Mouse (Mus musculus): ENCODE data around the gene Wwox. TPM values are rescaled to one million over a fixed set of nuclear protein-coding genes. Genes with fewer than 3 reads are reported as not detected.

The Wwox gene
- polyA plus RNA-seq, 1 experiment from 2014 or later: 9.0 TPM

GRCm38 (mm10) chr8:114779002-114779401, 339.5 kb downstream of the Wwox start:
- ATAC-seq (ENCODE audit: extremely low read depth, insufficient number of reproducible peaks, low FRiP score, low TSS enrichment): no peak
- Histone ChIP-seq H3K27me3 (replicated peaks) (no peaks in the 10 kb centered on the region), H3K4me1 (peaks cover 40% of the 10 kb centered on the region), H3K4me2 (no peak overlapping the region), H3K27ac (replicated peaks) (no peak overlapping the region), H3K4me3 (no peak overlapping the region), H3K9me3 (no peaks in the 10 kb centered on the region), H3K36me3 (no peaks in the 10 kb centered on the region), H3K9ac (no peak overlapping the region)
- WGBS: 83% methylated on average over 9 of the region's 9 CpGs

- H3K4me1 ChIP-seq: peaks cover 4% of the 10 kb centered on the region
- H3K9ac ChIP-seq: no peak overlapping the region
- no peak for ATAC-seq (ENCODE audit: extremely low read depth, insufficient number of reproducible peaks, low FRiP score, low TSS enrichment)
- H3K9me3 ChIP-seq: no peaks in the 10 kb centered on the region
- no peak overlapping the region for H3K27ac ChIP-seq (replicated peaks)
- no peak overlapping the region for H3K4me3 ChIP-seq
- 71% methylated on average over 8 of the region's 8 CpGs for WGBS
- H3K4me2 ChIP-seq: no peak overlapping the region
- no peaks in the 10 kb centered on the region for H3K27me3 ChIP-seq (replicated peaks)
- no peaks in the 10 kb centered on the region for H3K36me3 ChIP-seq
Measured at GRCm38 (mm10) chr8:114783321-114783720, 343.9 kb downstream of the Wwox start.

GRCm38 (mm10) chr8:114785834-114786233, 346.4 kb downstream of the Wwox start:
- 81% methylated on average over 11 of the region's 11 CpGs for WGBS
- Histone ChIP-seq H3K9me3 (no peaks in the 10 kb centered on the region), H3K9ac (no peak overlapping the region), H3K27me3 (replicated peaks) (no peaks in the 10 kb centered on the region), H3K27ac (replicated peaks) (no peak overlapping the region), H3K4me1 (no peaks in the 10 kb centered on the region), H3K36me3 (no peaks in the 10 kb centered on the region), H3K4me3 (no peak overlapping the region), H3K4me2 (no peak overlapping the region)
- ATAC-seq (ENCODE audit: extremely low read depth, insufficient number of reproducible peaks, low FRiP score, low TSS enrichment): no peak

GRCm38 (mm10) chr8:114789616-114790015, 350.2 kb downstream of the Wwox start:
- no peak overlapping the region for H3K27ac ChIP-seq (replicated peaks)
- no peak for ATAC-seq (ENCODE audit: extremely low read depth, insufficient number of reproducible peaks, low FRiP score, low TSS enrichment)
- H3K4me2 ChIP-seq: no peak overlapping the region
- no peak overlapping the region for H3K9ac ChIP-seq
- 86% methylated on average over 7 of the region's 7 CpGs for whole genome bisulfite sequencing
- H3K4me3 ChIP-seq: no peak overlapping the region
- H3K9me3 ChIP-seq: no peaks in the 10 kb centered on the region
- H3K27me3 ChIP-seq (replicated peaks): no peaks in the 10 kb centered on the region
- no peaks in the 10 kb centered on the region for H3K36me3 ChIP-seq
- 0 out of 2 replicates have a peak, but pooled peaks cover 3% of the 10 kb centered on the region for H3K4me1 ChIP-seq

- no peak overlapping the region for H3K4me2 ChIP-seq
- H3K36me3 ChIP-seq: no peaks in the 10 kb centered on the region
- H3K27me3 ChIP-seq (replicated peaks): no peaks in the 10 kb centered on the region
- no peak for ATAC-seq (ENCODE audit: extremely low read depth, insufficient number of reproducible peaks, low FRiP score, low TSS enrichment)
- H3K9me3 ChIP-seq: no peaks in the 10 kb centered on the region
- H3K27ac ChIP-seq (replicated peaks): no peak overlapping the region
- no peak overlapping the region for H3K9ac ChIP-seq
- 0 out of 2 replicates have a peak, but pooled peaks cover 3% of the 10 kb centered on the region for H3K4me1 ChIP-seq
- H3K4me3 ChIP-seq: no peak overlapping the region
- WGBS: 73% methylated on average over 7 of the region's 7 CpGs
Measured at GRCm38 (mm10) chr8:114790754-114791153, 351.3 kb downstream of the Wwox start.

GRCm38 (mm10) chr8:114793682-114794081, 354.2 kb downstream of the Wwox start:
- H3K36me3 ChIP-seq: no peaks in the 10 kb centered on the region
- H3K27ac ChIP-seq (replicated peaks): no peak overlapping the region
- H3K9me3 ChIP-seq: no peaks in the 10 kb centered on the region
- H3K9ac ChIP-seq: no peak overlapping the region
- no peak overlapping the region for H3K4me2 ChIP-seq
- no peaks in the 10 kb centered on the region for H3K27me3 ChIP-seq (replicated peaks)
- whole genome bisulfite sequencing: 76% methylated on average over 9 of the region's 9 CpGs
- no peak overlapping the region for H3K4me3 ChIP-seq
- H3K4me1 ChIP-seq: 0 out of 2 replicates have a peak, but pooled peaks cover 3% of the 10 kb centered on the region
- no peak for ATAC-seq (ENCODE audit: extremely low read depth, insufficient number of reproducible peaks, low FRiP score, low TSS enrichment)

- no peak overlapping the region for H3K27ac ChIP-seq (replicated peaks)
- H3K36me3 ChIP-seq: no peaks in the 10 kb centered on the region
- H3K4me3 ChIP-seq: no peak overlapping the region
- 43% methylated on average over 7 of the region's 7 CpGs for WGBS
- no peaks in the 10 kb centered on the region for H3K27me3 ChIP-seq (replicated peaks)
- H3K9me3 ChIP-seq: no peaks in the 10 kb centered on the region
- H3K4me2 ChIP-seq: no peak overlapping the region
- H3K4me1 ChIP-seq: peaks cover 28% of the 10 kb centered on the region
- no peak for ATAC-seq (ENCODE audit: extremely low read depth, insufficient number of reproducible peaks, low FRiP score, low TSS enrichment)
- H3K9ac ChIP-seq: no peak overlapping the region
Measured at GRCm38 (mm10) chr8:114801428-114802134, 362.1 kb downstream of the Wwox start.

- Histone ChIP-seq H3K4me3 (no peak overlapping the region), H3K4me1 (peaks cover 28% of the 10 kb centered on the region), H3K9ac (no peak overlapping the region), H3K27ac (replicated peaks) (no peak overlapping the region; the same call in 1 of the 2 replicates), H3K27me3 (replicated peaks) (no peaks in the 10 kb centered on the region), H3K36me3 (no peaks in the 10 kb centered on the region), H3K4me2 (no peak overlapping the region), H3K9me3 (no peaks in the 10 kb centered on the region)
- 47% methylated on average over 5 of the region's 5 CpGs for WGBS
- no peak for ATAC-seq (ENCODE audit: extremely low read depth, insufficient number of reproducible peaks, low FRiP score, low TSS enrichment)
Measured at GRCm38 (mm10) chr8:114803113-114803512, 363.7 kb downstream of the Wwox start.

GRCm38 (mm10) chr8:114806826-114807420, 367.5 kb downstream of the Wwox start:
- Histone ChIP-seq H3K4me3 (no peak overlapping the region), H3K9ac (no peak overlapping the region), H3K9me3 (peaks cover 5% of the 10 kb centered on the region; the same call in 1 of the 2 replicates), H3K27ac (replicated peaks) (no peak overlapping the region), H3K4me2 (no peak overlapping the region), H3K4me1 (peaks cover 22% of the 10 kb centered on the region), H3K27me3 (replicated peaks) (no peaks in the 10 kb centered on the region), H3K36me3 (no peaks in the 10 kb centered on the region)
- no peak for ATAC-seq (ENCODE audit: extremely low read depth, insufficient number of reproducible peaks, low FRiP score, low TSS enrichment)
- WGBS: 88% methylated on average over 9 of the region's 9 CpGs

- Histone ChIP-seq H3K27ac (replicated peaks) (no peak overlapping the region), H3K27me3 (replicated peaks) (no peaks in the 10 kb centered on the region), H3K4me1 (peaks cover 13% of the 10 kb centered on the region), H3K4me2 (no peak overlapping the region), H3K9me3 (peaks cover 5% of the 10 kb centered on the region; the same call in 1 of the 2 replicates), H3K9ac (no peak overlapping the region), H3K36me3 (no peaks in the 10 kb centered on the region), H3K4me3 (no peak overlapping the region)
- ATAC-seq (ENCODE audit: extremely low read depth, insufficient number of reproducible peaks, low FRiP score, low TSS enrichment): no peak
- 86% methylated on average over 22 of the region's 22 CpGs for WGBS
Measured at GRCm38 (mm10) chr8:114807676-114808426, 368.4 kb downstream of the Wwox start.

GRCm38 (mm10) chr8:114810470-114810869, 371.0 kb downstream of the Wwox start:
- peaks cover 5% of the 10 kb centered on the region; the same call in 1 of the 2 replicates for H3K9me3 ChIP-seq
- H3K4me3 ChIP-seq: no peak overlapping the region
- H3K4me2 ChIP-seq: no peak overlapping the region
- ATAC-seq (ENCODE audit: extremely low read depth, insufficient number of reproducible peaks, low FRiP score, low TSS enrichment): no peak
- peaks cover 11% of the 10 kb centered on the region for H3K4me1 ChIP-seq
- H3K27ac ChIP-seq (replicated peaks): no peak overlapping the region
- H3K27me3 ChIP-seq (replicated peaks): no peaks in the 10 kb centered on the region
- no peak overlapping the region for H3K9ac ChIP-seq
- 81% methylated on average over 5 of the region's 5 CpGs for WGBS
- H3K36me3 ChIP-seq: no peaks in the 10 kb centered on the region

Data from heart, embryonic 13.5 days (tissue).